Mouse (Mus musculus) liver, adult 2 months (tissue): ENCODE results near the gene Cfi. TPM values are rescaled to one million over a fixed set of nuclear protein-coding genes. Genes with fewer than 3 reads are reported as not detected.

ENCODE experiments used
- DNase-seq: peaks from one replicate; pipeline ENCODE4 v3.0.0-alpha.2; 2011; ENCODE audit warnings: low read depth, low spot score; ENCODE audit errors: extremely low read depth
- H3K27ac ChIP-seq: fragments of 200-500 bp; replicated peaks from 2 replicates; pipeline ENCODE4 v1.5.1; 2012; ENCODE audit warnings: low read depth, mild to moderate bottlenecking, control low read depth, inconsistent platforms, low read length; ENCODE audit not compliant: insufficient read depth
- H3K27me3 ChIP-seq: fragments of 200-500 bp; 2 replicates; pipeline ENCODE4 v1.6.1; 2012; ENCODE audit warnings: mild to moderate bottlenecking, moderate library complexity, low read length, inconsistent platforms; ENCODE audit not compliant: control insufficient read depth, insufficient read depth
- H3K36me3 ChIP-seq: fragments of 200-500 bp; 2 replicates; pipeline ENCODE4 v1.6.1; 2012; ENCODE audit warnings: low read length, inconsistent platforms; ENCODE audit not compliant: control insufficient read depth, insufficient read depth
- H3K4me1 ChIP-seq: fragments of 200-500 bp; 2 replicates; pipeline ENCODE4 v1.6.1; 2011; ENCODE audit warnings: low read length; ENCODE audit not compliant: control insufficient read depth, insufficient read depth
- H3K4me3 ChIP-seq: fragments of 200-500 bp; 2 replicates; pipeline ENCODE4 v1.5.1; 2011; ENCODE audit warnings: low read depth, mild to moderate bottlenecking, control low read depth, low read length, moderate library complexity; ENCODE audit not compliant: insufficient read depth
- H3K79me2 ChIP-seq: fragments of 200-500 bp; 2 replicates; pipeline ENCODE4 v1.6.1; 2012; ENCODE audit warnings: inconsistent platforms, mild to moderate bottlenecking, low read length, moderate library complexity; ENCODE audit not compliant: control insufficient read depth, insufficient read depth
- H3K9ac ChIP-seq: fragments of 200-500 bp; 2 replicates; pipeline ENCODE4 v1.6.1; 2012; ENCODE audit warnings: low read depth, mild to moderate bottlenecking, control low read depth, inconsistent platforms, low read length
- CTCF ChIP-seq: fragments of 200-500 bp; IDR thresholded peaks from 2 replicates; pipeline ENCODE4 v1.5.1; 2011; ENCODE audit warnings: low read depth, low read length, control low read depth
- POLR2A ChIP-seq: fragments of 200-500 bp; IDR thresholded peaks from 2 replicates; pipeline ENCODE4 v1.6.1; 2011; ENCODE audit warnings: low read length, control low read depth; ENCODE audit not compliant: insufficient read depth; ENCODE audit errors: extremely low read depth
- WGBS: fragments of 180-500 bp; shearing (Covaris S2); methylation state at CpG from one replicate; pipeline ENCODE4 v1.1.7; 2018; 5-methylcytosine and 5-hydroxymethylcytosine counted together
- polyA plus RNA-seq: library from polyadenylated mRNA; depleted of rRNA; stranded (reverse); fragments of >200 nt; gene quantifications from 2 replicates; pipeline ENCODE4 v1.2.3, GENCODE M21; 2012
- total RNA-seq: library from RNA; depleted of rRNA; stranded (reverse); fragments of >200 nt; gene quantifications from 2 replicates; pipeline ENCODE4 v1.2.3, GENCODE M21; 2014

The Cfi gene
- total and polyA plus RNA-seq, 2 experiments = 250 to 813 TPM

GRCm38 (mm10) chr3:129820847-129821246, 14.8 kb upstream of the Cfi start:
- Histone ChIP-seq H3K36me3 (peaks cover 6% of the 10 kb centered on the region; the same call in 1 of the 2 replicates), H3K27ac (no peak overlapping the region), H3K9ac (no peak overlapping the region), H3K27me3 (no peaks in the 10 kb centered on the region), H3K4me3 (no peak overlapping the region), H3K79me2 (no peaks in the 10 kb centered on the region), H3K4me1 (peaks cover 6% of the 10 kb centered on the region)
- 87% methylated on average over 9 of the region's 9 CpGs for WGBS
- no peak for DNase-seq
- no peak for TF ChIP-seq POLR2A
- TF ChIP-seq CTCF = no peak

GRCm38 (mm10) chr3:129821736-129822135, 13.9 kb upstream of the Cfi start:
- H3K4me1 ChIP-seq = peaks cover 6% of the 10 kb centered on the region

GRCm38 (mm10) chr3:129822206-129822775, 13.4 kb upstream of the Cfi start, which contains the start of gene Rrh:
TSS of gene Rrh (minus strand) at chr3:129822587.
- Histone ChIP-seq H3K36me3 (peaks cover 11% of the 10 kb centered on the region), H3K9ac (no peak within 1 kb of the TSS), H3K79me2 (no peaks in the 10 kb centered on the region), H3K4me1 (peaks cover 6% of the 10 kb centered on the region), H3K4me3 (no peak within 1 kb of the TSS), H3K27me3 (no peaks in the 10 kb centered on the region), H3K27ac (no peak within 1 kb of the TSS)
- TF ChIP-seq POLR2A (no peak), CTCF (no peak)
- DNase-seq = no peak
- 96% methylated on average over 11 of the region's 11 CpGs for WGBS

More at GRCm38 (mm10) chr3:129821736-129822135, 13.9 kb upstream of the Cfi start:
- DNase-seq = no peak
- H3K4me3 ChIP-seq = no peak overlapping the region
- H3K27ac ChIP-seq = no peak overlapping the region
- no peaks in the 10 kb centered on the region for H3K27me3 ChIP-seq
- no peak overlapping the region for H3K9ac ChIP-seq
- WGBS = 79% methylated on average over 8 of the region's 8 CpGs
- TF ChIP-seq CTCF = no peak
- TF ChIP-seq POLR2A = no peak
- H3K79me2 ChIP-seq = no peaks in the 10 kb centered on the region
- peaks cover 11% of the 10 kb centered on the region for H3K36me3 ChIP-seq

GRCm38 (mm10) chr3:129823293-129823692, 12.4 kb upstream of the Cfi start:
- Histone ChIP-seq H3K79me2 (no peaks in the 10 kb centered on the region; the same call in 1 of the 2 replicates), H3K36me3 (peaks cover 11% of the 10 kb centered on the region), H3K27ac (no peak overlapping the region), H3K4me1 (peaks cover 6% of the 10 kb centered on the region), H3K27me3 (no peaks in the 10 kb centered on the region), H3K4me3 (no peak overlapping the region), H3K9ac (no peak overlapping the region)
- WGBS = 55% methylated on average over 5 of the region's 5 CpGs
- DNase-seq = peak; percentile 50
- TF ChIP-seq CTCF = peak; percentile 15; the same call in 1 of the 2 replicates
- TF ChIP-seq POLR2A = no peak

- Histone ChIP-seq H3K9ac (no peak overlapping the region), H3K4me3 (no peak overlapping the region), H3K27ac (no peak overlapping the region), H3K4me1 (peaks cover 6% of the 10 kb centered on the region), H3K36me3 (peaks cover 11% of the 10 kb centered on the region), H3K79me2 (peaks cover 3% of the 10 kb centered on the region; the same call in 1 of the 2 replicates), H3K27me3 (no peaks in the 10 kb centered on the region)
- TF ChIP-seq POLR2A (no peak), CTCF (no peak)
- WGBS = 21% methylated on average over 4 of the region's 4 CpGs
- peak; percentile 90 for DNase-seq
These were observed 11.5 kb upstream of the Cfi start for GRCm38 (mm10) chr3:129824146-129824545.

GRCm38 (mm10) chr3:129824891-129825290, 10.8 kb upstream of the Cfi start:
- H3K27ac ChIP-seq = no peak overlapping the region
- H3K4me3 ChIP-seq = no peak overlapping the region
- peaks cover 6% of the 10 kb centered on the region; the same call in 1 of the 2 replicates for H3K79me2 ChIP-seq
- H3K27me3 ChIP-seq = no peaks in the 10 kb centered on the region
- peaks cover 10% of the 10 kb centered on the region for H3K4me1 ChIP-seq
- H3K9ac ChIP-seq = no peak overlapping the region
- WGBS = 95% methylated on average over 10 of the region's 10 CpGs
- H3K36me3 ChIP-seq = peaks cover 11% of the 10 kb centered on the region
- TF ChIP-seq CTCF (no peak), POLR2A (no peak)
- DNase-seq = no peak
